Mouse (Mus musculus): ENCODE measurements around the gene Keap1. TPM values are rescaled to one million over a fixed set of nuclear protein-coding genes. Genes with fewer than 3 reads are reported as not detected.

The Keap1 gene
- polyA plus RNA-seq, 1 experiment = 103 TPM

DNA sequence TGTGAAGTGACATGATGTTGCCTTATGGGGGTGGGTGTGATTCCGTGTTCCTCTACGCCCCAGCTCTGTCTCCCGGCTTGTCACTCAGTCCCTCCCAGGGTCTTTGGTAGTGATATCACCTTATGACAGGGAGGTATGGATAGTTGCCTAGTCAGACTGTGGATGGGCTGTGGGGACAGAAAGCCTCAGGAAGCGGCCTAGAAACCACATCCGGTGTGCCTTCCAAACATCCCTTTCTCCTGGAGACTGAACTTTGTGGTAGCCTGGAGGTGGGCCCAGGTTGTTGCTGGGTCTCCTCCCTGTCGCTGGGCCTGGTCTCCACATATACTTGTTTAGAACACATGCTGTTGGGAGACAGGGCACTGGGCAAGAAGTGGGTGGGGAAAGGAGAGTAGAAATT lies 55.7 kb downstream of the Keap1 start:
- Histone ChIP-seq H3K27me3 (ENCODE audit: control insufficient read depth, insufficient read depth, low read length) (no peaks in the 10 kb centered on the region), H3K36me3 (ENCODE audit: control insufficient read depth, insufficient read depth, low read length) (no peaks in the 10 kb centered on the region), H3K27ac (ENCODE audit: insufficient read depth, low read depth, low read length) (no peak overlapping the region), H3K4me3 (ENCODE audit: low read depth, low read length) (no peak overlapping the region), H3K4me1 (ENCODE audit: control insufficient read depth, insufficient read depth, insufficient read length, low read length) (peaks cover 13% of the 10 kb centered on the region)
- no peak for TF ChIP-seq POLR2A (IDR thresholded peaks at IDR 0.05; ENCODE audit: low read depth, low read length)
- TF ChIP-seq CTCF (IDR thresholded peaks at IDR 0.05; ENCODE audit: extremely low read depth, insufficient read length, insufficient replicate concordance, low read depth, low read length) = no peak
- WGBS = 85% methylated on average over 6 of the region's 6 CpGs

DNA sequence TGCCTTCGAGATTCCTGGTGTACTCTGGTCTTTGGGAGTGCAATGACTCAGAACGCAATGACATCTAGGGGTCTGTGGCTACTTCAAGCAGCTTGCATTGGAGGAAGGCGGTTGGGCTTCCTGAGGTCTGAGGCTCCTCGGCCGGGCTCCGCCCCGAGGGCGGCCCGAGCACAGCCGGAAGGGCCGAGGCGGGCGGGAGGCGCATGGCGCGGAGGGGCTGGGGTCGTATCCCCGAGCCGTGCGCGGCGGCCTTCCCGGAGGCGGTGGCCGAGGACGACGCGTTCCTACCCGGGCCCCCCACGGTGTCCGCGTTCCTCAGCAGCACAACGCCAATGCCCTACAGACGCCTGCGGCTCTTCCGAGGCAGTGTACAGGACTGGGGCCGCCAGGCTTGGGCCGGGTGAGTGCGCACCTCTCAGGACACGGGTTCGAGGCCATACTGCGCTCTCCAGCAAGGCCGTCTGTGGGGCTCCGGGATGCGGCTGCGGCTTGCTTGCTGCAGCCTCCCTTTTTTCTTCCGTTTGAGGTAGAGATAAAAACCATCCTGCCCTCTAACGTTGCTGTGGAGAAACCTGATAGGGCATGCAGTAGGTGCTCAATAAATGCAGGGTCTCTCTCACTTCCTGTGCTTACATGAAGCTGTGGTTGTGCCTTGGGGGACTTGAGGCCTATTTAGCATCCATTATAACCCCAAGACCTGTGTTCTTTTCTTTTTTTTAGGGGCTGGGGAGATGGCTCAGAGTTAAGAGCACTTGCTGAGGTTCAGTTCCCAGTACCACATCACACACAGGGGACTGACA lies 57.5 kb downstream of the Keap1 start:
- 5% methylated on average over 48 of the region's 48 CpGs for WGBS
- Histone ChIP-seq H3K27me3 (ENCODE audit: control insufficient read depth, insufficient read depth, low read length) (no peaks in the 10 kb centered on the region), H3K4me3 (ENCODE audit: low read depth, low read length) (peak overlapping the region; percentile 69), H3K36me3 (ENCODE audit: control insufficient read depth, insufficient read depth, low read length) (no peaks in the 10 kb centered on the region), H3K27ac (ENCODE audit: insufficient read depth, low read depth, low read length) (no peak overlapping the region), H3K4me1 (ENCODE audit: control insufficient read depth, insufficient read depth, insufficient read length, low read length) (peaks cover 13% of the 10 kb centered on the region)
- TF ChIP-seq CTCF (IDR thresholded peaks at IDR 0.05; ENCODE audit: extremely low read depth, insufficient read length, insufficient replicate concordance, low read depth, low read length) (no peak), POLR2A (IDR thresholded peaks at IDR 0.05; ENCODE audit: low read depth, low read length) (no peak)

DNA sequence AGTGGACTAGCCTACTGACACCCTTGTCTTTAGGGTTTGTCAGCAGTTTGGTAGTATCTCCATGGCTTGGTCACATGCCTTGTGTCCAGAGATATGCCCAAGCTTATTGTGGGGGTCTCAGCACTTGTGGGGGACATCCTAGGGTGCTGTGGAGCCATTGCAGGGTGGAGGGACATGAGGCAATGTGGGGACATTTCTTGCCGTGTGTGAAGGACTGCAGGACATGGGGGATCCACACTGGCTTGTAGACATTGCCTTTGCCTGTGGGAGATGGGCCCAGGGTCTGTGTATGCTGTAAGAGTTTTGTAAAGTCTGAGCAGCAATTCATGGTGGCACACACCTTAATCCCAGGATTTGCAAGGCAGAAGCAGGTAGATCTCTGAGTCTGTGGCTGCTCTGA lies 58.3 kb downstream of the Keap1 start:
- no peak for TF ChIP-seq POLR2A (IDR thresholded peaks at IDR 0.05; ENCODE audit: low read depth, low read length)
- no peak for TF ChIP-seq CTCF (IDR thresholded peaks at IDR 0.05; ENCODE audit: extremely low read depth, insufficient read length, insufficient replicate concordance, low read depth, low read length)
- peaks cover 13% of the 10 kb centered on the region for H3K4me1 ChIP-seq (ENCODE audit: control insufficient read depth, insufficient read depth, insufficient read length, low read length)
- no peak overlapping the region for H3K4me3 ChIP-seq (ENCODE audit: low read depth, low read length)
- H3K36me3 ChIP-seq (ENCODE audit: control insufficient read depth, insufficient read depth, low read length) = no peaks in the 10 kb centered on the region
- H3K27ac ChIP-seq (ENCODE audit: insufficient read depth, low read depth, low read length) = no peak overlapping the region
- no peaks in the 10 kb centered on the region for H3K27me3 ChIP-seq (ENCODE audit: control insufficient read depth, insufficient read depth, low read length)
- 91% methylated on average over 1 of the region's 1 CpGs for WGBS

DNA sequence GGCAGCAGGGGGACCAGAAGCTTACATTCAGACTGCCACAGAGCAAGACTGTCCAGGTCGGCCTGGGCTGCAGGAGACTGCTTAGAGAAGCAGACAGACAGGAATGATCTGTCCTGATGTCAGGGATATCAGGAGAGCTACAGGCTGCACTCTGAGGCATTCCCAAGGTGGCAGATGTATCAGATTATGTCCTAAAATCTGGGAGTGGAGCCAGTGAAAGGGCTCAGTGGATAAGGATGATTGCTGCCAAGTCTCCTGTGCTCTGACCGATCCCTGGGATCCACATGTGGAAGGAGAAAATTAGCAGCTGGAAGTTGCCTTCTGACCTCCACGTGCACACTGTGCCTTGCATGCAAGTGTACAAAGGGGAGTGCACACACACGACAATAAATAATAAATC lies 58.8 kb downstream of the Keap1 start:
- no peak overlapping the region for H3K27ac ChIP-seq (ENCODE audit: insufficient read depth, low read depth, low read length)
- TF ChIP-seq POLR2A (IDR thresholded peaks at IDR 0.05; ENCODE audit: low read depth, low read length) (no peak), CTCF (IDR thresholded peaks at IDR 0.05; ENCODE audit: extremely low read depth, insufficient read length, insufficient replicate concordance, low read depth, low read length) (no peak)
- peaks cover 13% of the 10 kb centered on the region for H3K4me1 ChIP-seq (ENCODE audit: control insufficient read depth, insufficient read depth, insufficient read length, low read length)
- no peaks in the 10 kb centered on the region for H3K27me3 ChIP-seq (ENCODE audit: control insufficient read depth, insufficient read depth, low read length)
- no peaks in the 10 kb centered on the region for H3K36me3 ChIP-seq (ENCODE audit: control insufficient read depth, insufficient read depth, low read length)
- H3K4me3 ChIP-seq (ENCODE audit: low read depth, low read length) = no peak overlapping the region
- WGBS = 39% methylated on average over 4 of the region's 4 CpGs

Other genes with a start within 250 kb of the Keap1 start
- gene Mrpl4, start 236.6 kb downstream of the Keap1 start, polyA plus RNA-seq (2012; rRNA removed) = 81.8 and 143 TPM in 2 replicates
- 6.8 and 9.4 TPM in 2 replicates for gene Icam1, start 223.4 kb downstream of the Keap1 start, polyA plus RNA-seq (2012; rRNA removed)
- 0.32 and 0.37 TPM in 2 replicates for gene Icam4, start 210.0 kb downstream of the Keap1 start, polyA plus RNA-seq (2012; rRNA removed)
- 0.11 TPM in 2 replicates for gene Icam5, start 207.3 kb downstream of the Keap1 start, polyA plus RNA-seq (2012; rRNA removed)
- gene Zglp1, start 172.3 kb downstream of the Keap1 start, polyA plus RNA-seq (2012; rRNA removed) = 0.80 TPM in 1 of 2 replicates, not detected in the other
- 0.09 and 0.16 TPM in 2 replicates for gene Gm49373, start 166.3 kb downstream of the Keap1 start, polyA plus RNA-seq (2012; rRNA removed)
- 37.0 and 60.8 TPM in 2 replicates for gene Fdx1l, start 165.7 kb downstream of the Keap1 start, polyA plus RNA-seq (2012; rRNA removed)
- 6.2 and 21.8 TPM in 2 replicates for gene Gm38431, start 147.4 kb downstream of the Keap1 start, polyA plus RNA-seq (2012; rRNA removed)
- gene Raver1, start 147.4 kb downstream of the Keap1 start, polyA plus RNA-seq (2012; rRNA removed) = 34.2 and 90.8 TPM in 2 replicates
- gene Tyk2, start 108.1 kb downstream of the Keap1 start, polyA plus RNA-seq (2012; rRNA removed) = 16.3 and 31.2 TPM in 2 replicates
- gene Cdc37, start 89.4 kb downstream of the Keap1 start, polyA plus RNA-seq (2012; rRNA removed) = 14.4 and 24.9 TPM in 2 replicates
- gene Pde4a, start 73.6 kb downstream of the Keap1 start, polyA plus RNA-seq (2012; rRNA removed) = 5.1 and 7.1 TPM in 2 replicates
- gene S1pr5, start 9.1 kb upstream of the Keap1 start, polyA plus RNA-seq (2012; rRNA removed) = 0.08 and 0.18 TPM in 2 replicates
- gene Atg4d, start 25.9 kb upstream of the Keap1 start, polyA plus RNA-seq (2012; rRNA removed) = 70.1 and 144 TPM in 2 replicates
- gene Kri1, start 48.6 kb upstream of the Keap1 start, polyA plus RNA-seq (2012; rRNA removed) = 9.1 and 9.6 TPM in 2 replicates
- 11.0 and 27.1 TPM in 2 replicates for gene Cdkn2d, start 52.0 kb upstream of the Keap1 start, polyA plus RNA-seq (2012; rRNA removed)
- 36.4 and 69.5 TPM in 2 replicates for gene Ap1m2, start 73.0 kb upstream of the Keap1 start, polyA plus RNA-seq (2012; rRNA removed)
- gene Slc44a2, start 81.3 kb upstream of the Keap1 start, polyA plus RNA-seq (2012; rRNA removed) = 11.9 and 12.7 TPM in 2 replicates
- gene Ilf3, start 128.5 kb upstream of the Keap1 start, polyA plus RNA-seq (2012; rRNA removed) = 18.8 and 30.7 TPM in 2 replicates
- 30.1 and 32.8 TPM in 2 replicates for gene Qtrt1, start 172.5 kb upstream of the Keap1 start, polyA plus RNA-seq (2012; rRNA removed)
- gene Dnm2, start 185.5 kb upstream of the Keap1 start, polyA plus RNA-seq (2012; rRNA removed) = 179 and 517 TPM in 2 replicates